Mouse (Mus musculus) stomach, embryonic 15.5 days (tissue): ENCODE results near the gene Zfp865. TPM values are rescaled to one million over a fixed set of nuclear protein-coding genes. Genes with fewer than 3 reads are reported as not detected.

Source experiments
- polyA plus RNA-seq: library from polyadenylated mRNA; unstranded; fragments of >200 nt; fragmentation: Nextera tagmentation; extraction: Ambion mirVana; gene quantifications from 2 replicates; pipeline ENCODE4 v1.2.1, GENCODE M21; 2015

Gene Zfp865
- polyA plus RNA-seq, 1 experiment from 2014 or later, result 5.5 TPM

Other genes with a start within 250 kb of the Zfp865 start
- gene Fam71e2, start 249.1 kb upstream of the Zfp865 start, polyA plus RNA-seq, result not detected in 2 replicates
- 0.13 and 0.22 TPM in 2 replicates for gene Il11, start 237.5 kb upstream of the Zfp865 start, polyA plus RNA-seq
- gene Tmem190, start 237.4 kb upstream of the Zfp865 start, polyA plus RNA-seq, result 1.2 and 1.4 TPM in 2 replicates
- gene Tmem238, start 230.7 kb upstream of the Zfp865 start, polyA plus RNA-seq, result 35.4 and 36.4 TPM in 2 replicates
- gene Rpl28, start 227.5 kb upstream of the Zfp865 start, polyA plus RNA-seq, result 309 and 356 TPM in 2 replicates
- gene Ube2s, start 207.8 kb upstream of the Zfp865 start, polyA plus RNA-seq, result 306 and 315 TPM in 2 replicates
- gene Shisa7, start 175.7 kb upstream of the Zfp865 start, polyA plus RNA-seq, result 0.36 and 0.44 TPM in 2 replicates
- gene Isoc2b, start 150.1 kb upstream of the Zfp865 start, polyA plus RNA-seq, result 12.9 and 14.4 TPM in 2 replicates
- gene Isoc2a, start 143.2 kb upstream of the Zfp865 start, polyA plus RNA-seq, result 1.1 and 1.3 TPM in 2 replicates
- not detected in 2 replicates for gene Gm36210, start 113.9 kb upstream of the Zfp865 start, polyA plus RNA-seq
- 3.3 TPM in 2 replicates for gene Zfp628, start 105.2 kb upstream of the Zfp865 start, polyA plus RNA-seq
- 4.3 and 4.5 TPM in 2 replicates for gene Nat14, start 98.3 kb upstream of the Zfp865 start, polyA plus RNA-seq
- gene Ssc5d, start 94.6 kb upstream of the Zfp865 start, polyA plus RNA-seq, result 2.1 and 3.5 TPM in 2 replicates
- gene Sbk2, start 56.0 kb upstream of the Zfp865 start, polyA plus RNA-seq, result 0.22 and 0.30 TPM in 2 replicates
- gene Sbk3, start 49.2 kb upstream of the Zfp865 start, polyA plus RNA-seq, result not detected in 2 replicates
- 32.2 and 34.1 TPM in 2 replicates for gene Zfp579, start 24.2 kb upstream of the Zfp865 start, polyA plus RNA-seq
- gene Zfp524, start 6.0 kb upstream of the Zfp865 start, polyA plus RNA-seq, result 16.0 and 16.4 TPM in 2 replicates
- 40.6 and 43.0 TPM in 2 replicates for gene Fiz1, start 5.7 kb upstream of the Zfp865 start, polyA plus RNA-seq
- 1.5 and 2.0 TPM in 2 replicates for gene Gm44973, start 4.9 kb upstream of the Zfp865 start, polyA plus RNA-seq
- gene Ccdc106, start 177 bp downstream of the Zfp865 start, polyA plus RNA-seq, result 19.2 and 20.8 TPM in 2 replicates
- not detected in 2 replicates for gene 4632433K11Rik, start 13.7 kb downstream of the Zfp865 start, polyA plus RNA-seq
- 5.4 and 6.0 TPM in 2 replicates for gene Zfp784, start 18.1 kb downstream of the Zfp865 start, polyA plus RNA-seq
- 27.7 and 28.6 TPM in 2 replicates for gene Zfp580, start 31.2 kb downstream of the Zfp865 start, polyA plus RNA-seq
- 118 and 124 TPM in 2 replicates for gene U2af2, start 41.8 kb downstream of the Zfp865 start, polyA plus RNA-seq
- 54.5 and 59.6 TPM in 2 replicates for gene Epn1, start 59.9 kb downstream of the Zfp865 start, polyA plus RNA-seq
- gene Rfpl4, start 96.6 kb downstream of the Zfp865 start, polyA plus RNA-seq, result not detected in 2 replicates
- 0.30 and 0.55 TPM in 2 replicates for gene Rasl2-9, start 105.6 kb downstream of the Zfp865 start, polyA plus RNA-seq
- gene Vmn1r55, start 129.3 kb downstream of the Zfp865 start, polyA plus RNA-seq, result 0.01 TPM in 1 of 2 replicates, not detected in the other
- gene Vmn1r56, start 176.4 kb downstream of the Zfp865 start, polyA plus RNA-seq, result not detected in 2 replicates
- not detected in 2 replicates for gene Vmn1r57, start 198.1 kb downstream of the Zfp865 start, polyA plus RNA-seq